7 mouse cellular contexts compared by ENCODE assay signal in the genomic region with DNA sequence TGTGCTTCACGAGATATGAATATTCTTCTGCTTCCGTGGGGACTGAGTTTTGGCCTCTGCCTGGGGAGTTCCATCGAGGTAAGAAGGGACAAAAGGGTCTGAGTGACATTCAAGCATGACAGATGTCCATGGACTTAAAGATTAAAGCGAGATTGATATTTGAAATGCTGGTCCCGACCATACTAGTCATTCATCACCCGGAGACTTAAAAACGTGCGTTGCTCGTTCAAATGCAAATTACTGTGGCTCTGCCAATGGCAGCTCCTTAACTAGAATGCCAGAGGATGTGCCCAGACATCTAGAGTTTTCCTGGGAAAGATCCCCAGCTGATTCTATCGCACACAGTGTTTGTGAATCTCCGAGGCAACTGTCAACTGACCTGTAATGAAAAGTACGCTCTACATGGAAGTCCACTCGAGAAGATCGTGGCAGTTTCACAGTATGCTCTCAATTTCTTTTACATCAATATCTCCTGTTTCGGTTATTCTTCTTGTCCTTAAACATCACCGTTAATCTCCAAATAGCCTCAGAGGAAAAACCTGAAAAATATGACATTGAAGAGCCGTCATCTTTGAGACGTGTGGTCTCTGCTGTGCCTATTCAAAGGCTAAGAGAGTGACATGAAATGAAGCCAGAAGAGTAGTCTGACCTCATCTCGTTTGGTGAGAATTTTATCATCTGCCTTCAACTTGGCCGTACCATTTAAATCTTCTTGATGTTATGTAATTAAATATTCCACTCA. TPM values are rescaled to one million over a fixed set of nuclear protein-coding genes. Genes with fewer than 3 reads are reported as not detected.
DNase-seq lines count a peak whose midpoint lies in the region; ATAC-seq and TF ChIP-seq lines count a peak whose summit lies in the region.
"Not testable (repeated sequence)": the region's sequence is repeated elsewhere in the genome, so short reads cannot be mapped to it uniquely, and the experiment has no call there.

No protein-coding gene starts in this region.

- peaks cover 18% of the 10 kb centered on the region for H3K9me3 ChIP-seq in hindbrain, embryonic 11.5 days (ENCODE audit: control insufficient read depth, low read length)
- H3K9me3 ChIP-seq in midbrain, embryonic 12.5 days: peaks cover 66% of the 10 kb centered on the region

- ATAC-seq in frontal cortex, adult (ENCODE audit: low TSS enrichment): peak; percentile 11; the same call in 1 of the 2 replicates
- peak; percentile 14 for ATAC-seq in hindbrain, embryonic 11.5 days (ENCODE audit: low FRiP score)
- ATAC-seq in midbrain, embryonic 12.5 days (ENCODE audit: low FRiP score, low read depth): 0 out of 2 replicates have a peak, but pooled peaks have one; percentile 27

- not testable (repeated sequence) for H3K4me2 ChIP-seq in hindbrain, embryonic 11.5 days (replicated peaks; ENCODE audit: low read depth, low read length)
- H3K4me2 ChIP-seq in midbrain, embryonic 12.5 days (replicated peaks): peak overlapping the region; percentile 12

- 81% methylated on average over 20 of the region's 20 CpGs for WGBS in hindbrain, embryonic 11.5 days
- WGBS in midbrain, embryonic 12.5 days: 83% methylated on average over 20 of the region's 20 CpGs

- peaks cover 20% of the 10 kb centered on the region for H3K36me3 ChIP-seq in hindbrain, embryonic 11.5 days (ENCODE audit: control insufficient read depth, insufficient read depth, low read length)
- peaks cover 81% of the 10 kb centered on the region for H3K36me3 ChIP-seq in midbrain, embryonic 12.5 days

- H3K27me3 ChIP-seq in hindbrain, embryonic 11.5 days (ENCODE audit: control insufficient read depth, insufficient read depth, low read length); midbrain, embryonic 12.5 days: not testable (repeated sequence)

- peak; percentile 24 for DNase-seq in adrenal gland, adult 2 months
- DNase-seq in embryo, embryonic 10 days (ENCODE audit: low spot score): peak; percentile 20
- DNase-seq in hindbrain, embryonic 11.5 days (ENCODE audit: low spot score); layer of hippocampus, adult 2 months (ENCODE audit: low spot score in 2 of 2): not testable (repeated sequence)
- peak; percentile 67 for DNase-seq in right cerebral cortex, adult 18-20 months

- TF ChIP-seq CTCF in layer of hippocampus, adult 2 months (conservative IDR thresholded peaks at IDR 0.05): not testable (repeated sequence)

- not testable (repeated sequence) for H3K9ac ChIP-seq in hindbrain, embryonic 11.5 days (ENCODE audit: low read depth, low read length); midbrain, embryonic 12.5 days (replicated peaks)

- H3K27ac ChIP-seq in hindbrain, embryonic 11.5 days (ENCODE audit: low read depth, low read length); midbrain, embryonic 12.5 days (replicated peaks): not testable (repeated sequence)
- peak overlapping the region; percentile 46 for H3K27ac ChIP-seq in layer of hippocampus, adult 2 months

- not testable (repeated sequence) for H3K4me1 ChIP-seq in hindbrain, embryonic 11.5 days (replicated peaks; ENCODE audit: control insufficient read depth, insufficient read depth, low read length); midbrain, embryonic 12.5 days

- H3K4me3 ChIP-seq in hindbrain, embryonic 11.5 days (ENCODE audit: low read depth, low read length); midbrain, embryonic 12.5 days: not testable (repeated sequence)
- H3K4me3 ChIP-seq in layer of hippocampus, adult 2 months: peak overlapping the region; percentile 22

RNA-seq across cellular contexts. Expression of a gene that starts 29.8 kb away (rescaled TPM):
- total RNA-seq in adrenal gland, adult 2 months (2021): 100 to 1,000 TPM in 1 of 2 experiments, 10 to 100 TPM in 1; 67.4 to 241 TPM
- polyA plus RNA-seq in adrenal gland, adult 2 months (2012; rRNA removed): 957 and 2,016 TPM in 2 replicates
- 174 and 175 TPM in 2 replicates for polyA plus RNA-seq in hindbrain, embryonic 11.5 days (2014; fragmentation: Nextera tagmentation; extraction: Ambion mirVana)
- 100 to 1,000 TPM; 208 to 264 TPM for total RNA-seq in layer of hippocampus, adult 2 months (2021)
- 187 and 270 TPM in 2 replicates for polyA plus RNA-seq in midbrain, embryonic 12.5 days (2016; fragmentation: Nextera tagmentation; extraction: Ambion mirVana)
